Mouse (Mus musculus): ENCODE data around the gene Mast4.

DNA sequence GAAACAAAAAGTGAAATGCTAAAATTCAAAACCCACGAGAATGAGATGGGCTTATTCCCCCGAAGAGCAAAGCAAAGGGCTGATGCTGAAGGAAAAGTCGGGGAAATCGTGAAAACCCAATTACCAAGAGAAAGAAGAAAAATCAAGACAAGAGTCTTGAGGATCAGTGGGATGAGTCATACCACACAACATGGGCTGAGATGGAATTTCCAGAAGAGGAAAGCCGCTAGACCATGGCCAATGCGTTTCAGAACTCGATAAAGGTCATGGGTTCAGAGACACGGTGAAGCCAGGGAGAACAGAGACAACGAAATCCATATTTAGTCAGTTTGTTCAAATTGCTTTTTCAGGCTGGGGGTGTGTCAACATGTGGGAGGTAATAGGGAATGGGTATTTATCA is 290.6 kb downstream of the Mast4 start:
- TF ChIP-seq POLR2A (IDR thresholded peaks at IDR 0.05; ENCODE audit: control insufficient read depth, extremely low read depth, insufficient read depth, low read length, poor library complexity), result no peak
- no peak for TF ChIP-seq CTCF (IDR thresholded peaks at IDR 0.05; ENCODE audit: borderline replicate concordance, control insufficient read depth, extremely low read depth, insufficient read depth, low read length, poor library complexity)

Data from thymus, adult 2 months (tissue).